Mouse (Mus musculus) myocyte (in vitro differentiated cells): ENCODE measurements around the gene Arrdc2.

Source experiments
- CEBPB ChIP-seq: IDR thresholded peaks from 2 replicates; pipeline ENCODE4 v1.6.1; 2011; ENCODE audit warnings: mild to moderate bottlenecking, moderate library complexity; ENCODE audit not compliant: poor library complexity, insufficient read depth, severe bottlenecking
- E2F4 ChIP-seq: IDR thresholded peaks from one replicate; pipeline ENCODE4 v1.6.1; 2011; ENCODE audit warnings: mild to moderate bottlenecking, control low read depth, moderate library complexity; ENCODE audit not compliant: insufficient read depth
- MAX ChIP-seq: IDR thresholded peaks from one replicate; pipeline ENCODE4 v1.6.1; 2011; ENCODE audit warnings: low read depth, mild to moderate bottlenecking, control low read depth
- MYOD1 ChIP-seq, 3 experiments: IDR thresholded peaks; one replicate each; pipeline ENCODE4 v1.6.1; 2011; ENCODE audit warnings: control low read depth in 2 of 3, low read depth in 2 of 3, mild to moderate bottlenecking in 2 of 3, moderate library complexity in 1 of 3; ENCODE audit not compliant: insufficient read length in 2 of 3, control insufficient read depth in 1 of 3
- MYOG ChIP-seq, 3 experiments: IDR thresholded peaks; one replicate each; pipeline ENCODE4 v1.6.1; 2011; ENCODE audit warnings: control low read depth in 2 of 3, low read depth in 2 of 3, mild to moderate bottlenecking in 2 of 3; ENCODE audit not compliant: insufficient read length in 2 of 3, control insufficient read depth in 1 of 3, insufficient read depth in 1 of 3
- POLR2A ChIP-seq: IDR thresholded peaks from one replicate; pipeline ENCODE4 v1.6.1; 2011; ENCODE audit warnings: low read depth, mild to moderate bottlenecking, control low read depth, moderate library complexity; ENCODE audit not compliant: insufficient read length
- POLR2AphosphoS2 ChIP-seq: IDR thresholded peaks from one replicate; pipeline ENCODE4 v1.6.1; 2011; ENCODE audit warnings: low read depth, control low read depth; ENCODE audit not compliant: insufficient read length
- REST ChIP-seq: IDR thresholded peaks from one replicate; pipeline ENCODE4 v1.6.1; 2011; ENCODE audit warnings: mild to moderate bottlenecking, control low read depth, moderate library complexity; ENCODE audit not compliant: insufficient read depth, insufficient read length
- SRF ChIP-seq: IDR thresholded peaks from one replicate; pipeline ENCODE4 v1.6.1; 2011; ENCODE audit warnings: low read depth; ENCODE audit not compliant: control insufficient read depth, insufficient read length
- TCF12 ChIP-seq: IDR thresholded peaks from one replicate; pipeline ENCODE4 v1.6.1; 2011; ENCODE audit warnings: mild to moderate bottlenecking, control low read depth; ENCODE audit not compliant: poor library complexity, insufficient read depth, severe bottlenecking
- TCF3 ChIP-seq: IDR thresholded peaks from one replicate; pipeline ENCODE4 v1.6.1; 2011; ENCODE audit warnings: low read depth, control low read depth; ENCODE audit not compliant: insufficient read length
- USF1 ChIP-seq: IDR thresholded peaks from one replicate; pipeline ENCODE4 v1.6.1; 2011; ENCODE audit warnings: low read depth, mild to moderate bottlenecking, control low read depth, moderate library complexity

DNA sequence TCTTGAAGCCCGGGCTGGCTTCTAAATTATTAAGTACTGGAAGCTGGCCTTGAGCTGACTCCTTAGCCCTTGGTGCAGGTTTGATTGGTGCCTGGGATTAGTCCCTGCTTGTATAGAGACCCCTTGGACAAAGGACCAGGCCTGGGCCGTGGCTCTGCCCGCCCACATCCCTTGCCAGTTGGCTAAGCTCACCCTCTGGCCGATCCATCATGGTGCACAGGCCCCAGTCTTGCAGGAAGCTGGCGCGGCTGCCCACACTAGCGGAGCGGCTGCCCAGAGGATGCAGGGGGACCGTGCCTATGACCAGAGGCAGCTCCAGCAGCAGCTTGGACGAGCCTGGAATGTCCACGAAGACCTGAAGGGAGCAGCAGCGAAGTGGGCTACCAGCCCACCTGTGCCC, 2.9 kb downstream of the Arrdc2 start:
- no peak for TF ChIP-seq CEBPB
- no peak for TF ChIP-seq REST
- no peak for TF ChIP-seq SRF
- TF ChIP-seq POLR2A, result no peak
- no peak for TF ChIP-seq TCF12
- no peak for TF ChIP-seq MYOD1 (IDR thresholded peaks at IDR 0.05; ENCODE audit: control insufficient read depth in 1 of 3, insufficient read length in 2 of 3, low read depth in 2 of 3)
- no peak for TF ChIP-seq MAX
- no peak for TF ChIP-seq E2F4
- TF ChIP-seq USF1, result no peak
- TF ChIP-seq MYOG (IDR thresholded peaks at IDR 0.05; ENCODE audit: control insufficient read depth in 1 of 3, insufficient read depth in 1 of 3, insufficient read length in 2 of 3, low read depth in 2 of 3), result no peak
- no peak for TF ChIP-seq POLR2AphosphoS2
- no peak for TF ChIP-seq TCF3
